Mouse (Mus musculus) intestine, embryonic 16.5 days (tissue): Measurements from ENCODE around the gene Unc13a. TPM values are rescaled to one million over a fixed set of nuclear protein-coding genes. Genes with fewer than 3 reads are reported as not detected.
A peak's percentile ranks its signal among the peaks of the same experiment; 100 is the strongest.

Experiments
- ATAC-seq: fragments of 200-750 bp; cut with Nextera tagmentation; 2 replicates; pipeline ENCODE4 v1.8.0; 2017; ENCODE audit warnings: moderate TSS enrichment, moderate library complexity
- H3K27ac ChIP-seq: fragments of 300-500 bp; sonication (generic); 2 replicates; pipeline ENCODE4 v1.5.1; 2014; ENCODE audit warnings: mild to moderate bottlenecking, low read length
- H3K27me3 ChIP-seq: fragments of 300-500 bp; sonication (generic); replicated peaks from 2 replicates; pipeline ENCODE4 v1.6.1; 2014; ENCODE audit warnings: low read length, control low read depth, mixed read lengths; ENCODE audit not compliant: control insufficient read depth, insufficient read depth
- H3K36me3 ChIP-seq: fragments of 300-500 bp; sonication (generic); 2 replicates; pipeline ENCODE4 v1.6.1; 2014; ENCODE audit warnings: low read length, control low read depth; ENCODE audit not compliant: control insufficient read depth, insufficient read depth
- H3K4me1 ChIP-seq: fragments of 300-500 bp; sonication (generic); 2 replicates; pipeline ENCODE4 v1.6.1; 2014; ENCODE audit warnings: low read length, control low read depth, mixed read lengths; ENCODE audit not compliant: control insufficient read depth, insufficient read depth
- H3K4me2 ChIP-seq: fragments of 300-500 bp; sonication (generic); 2 replicates; pipeline ENCODE4 v1.6.1; 2014; ENCODE audit warnings: low read depth, low read length, control low read depth
- H3K4me3 ChIP-seq: fragments of 300-500 bp; sonication (generic); 2 replicates; pipeline ENCODE4 v1.5.1; 2014; ENCODE audit warnings: mild to moderate bottlenecking, low read length
- H3K9ac ChIP-seq: fragments of 300-500 bp; sonication (generic); 2 replicates; pipeline ENCODE4 v1.6.1; 2014; ENCODE audit warnings: low read depth, low read length
- H3K9me3 ChIP-seq: fragments of 300-500 bp; sonication (generic); 2 replicates; pipeline ENCODE4 v1.6.1; 2016; ENCODE audit warnings: low read length, control low read depth; ENCODE audit not compliant: control insufficient read depth
- WGBS: fragments of 180-500 bp; shearing (Covaris S2); extraction: QIAGEN DNeasy Blood & Tissue Kit; methylation state at CpG from one replicate; pipeline ENCODE4 v1.1.7; 2014; 5-methylcytosine and 5-hydroxymethylcytosine counted together
- polyA plus RNA-seq: library from polyadenylated mRNA; unstranded; fragments of >200 nt; fragmentation: Nextera tagmentation; extraction: Ambion mirVana; gene quantifications from 2 replicates; pipeline ENCODE4 v1.2.1, GENCODE M21; 2015

The Unc13a gene
- polyA plus RNA-seq, 1 experiment from 2014 or later = 0.98 TPM

GRCm38 (mm10) chr8:71659751-71660150 lies 11.8 kb downstream of the Unc13a start:
- Histone ChIP-seq H3K36me3 (no peaks in the 10 kb centered on the region), H3K4me1 (peaks cover 9% of the 10 kb centered on the region), H3K27me3 (peaks cover 32% of the 10 kb centered on the region), H3K4me3 (no peak overlapping the region), H3K9me3 (no peaks in the 10 kb centered on the region), H3K27ac (no peak overlapping the region), H3K9ac (no peak overlapping the region), H3K4me2 (no peak overlapping the region)
- WGBS = 52% methylated on average over 1 of the region's 1 CpGs
- ATAC-seq = no peak

GRCm38 (mm10) chr8:71658515-71659049 lies 13.0 kb downstream of the Unc13a start:
- H3K4me1 ChIP-seq = peaks cover 12% of the 10 kb centered on the region
- no peak overlapping the region for H3K9ac ChIP-seq
- H3K4me3 ChIP-seq = no peak overlapping the region
- H3K27ac ChIP-seq = no peak overlapping the region
- WGBS = 24% methylated on average over 17 of the region's 17 CpGs
- peaks cover 39% of the 10 kb centered on the region for H3K27me3 ChIP-seq
- no peaks in the 10 kb centered on the region for H3K9me3 ChIP-seq
- H3K4me2 ChIP-seq = 0 out of 2 replicates have a peak overlapping the region, but pooled peaks have one; percentile 17
- ATAC-seq = peak; percentile 43
- H3K36me3 ChIP-seq = no peaks in the 10 kb centered on the region

DNA sequence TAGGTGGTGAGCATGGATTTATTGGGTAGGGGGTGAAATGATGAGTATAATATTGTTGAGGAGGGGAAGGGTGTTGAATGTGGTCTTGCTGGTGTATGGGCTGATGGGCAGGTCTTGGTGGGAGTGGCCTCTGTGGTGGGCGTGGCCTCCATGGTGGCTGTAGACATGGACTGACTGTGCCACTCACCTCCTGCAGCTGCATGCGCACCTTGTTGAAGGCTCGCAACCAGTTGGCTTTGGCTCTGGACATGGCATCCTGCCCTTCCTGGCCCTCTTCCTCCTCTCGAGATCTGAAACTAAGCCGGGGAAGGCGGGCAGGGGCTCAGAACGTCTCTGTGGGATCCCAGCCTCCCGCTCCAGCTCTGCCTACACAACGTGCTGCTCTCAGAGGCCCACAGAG lies 13.7 kb downstream of the Unc13a start:
- Histone ChIP-seq H3K9ac (no peak overlapping the region; the same call in 1 of the 2 replicates), H3K4me1 (peaks cover 12% of the 10 kb centered on the region), H3K4me2 (no peak overlapping the region), H3K27me3 (peaks cover 39% of the 10 kb centered on the region), H3K9me3 (no peaks in the 10 kb centered on the region), H3K36me3 (no peaks in the 10 kb centered on the region), H3K4me3 (no peak overlapping the region), H3K27ac (no peak overlapping the region)
- WGBS = 34% methylated on average over 9 of the region's 9 CpGs
- ATAC-seq = no peak

- no peak overlapping the region for H3K27ac ChIP-seq
- ATAC-seq = peak; percentile 76
- H3K4me3 ChIP-seq = peak overlapping the region; percentile 26; the same call in 1 of the 2 replicates
- H3K4me1 ChIP-seq = peaks cover 10% of the 10 kb centered on the region
- 1% methylated on average over 24 of the region's 24 CpGs for WGBS
- no peaks in the 10 kb centered on the region for H3K36me3 ChIP-seq
- H3K27me3 ChIP-seq = peaks cover 32% of the 10 kb centered on the region
- no peaks in the 10 kb centered on the region for H3K9me3 ChIP-seq
- H3K9ac ChIP-seq = no peak overlapping the region
- peak overlapping the region; percentile 49 for H3K4me2 ChIP-seq
Measured at GRCm38 (mm10) chr8:71654600-71654999, 17.0 kb downstream of the Unc13a start.

- Histone ChIP-seq H3K4me2 (no peak overlapping the region), H3K36me3 (no peaks in the 10 kb centered on the region), H3K9me3 (no peaks in the 10 kb centered on the region), H3K27ac (no peak overlapping the region), H3K4me3 (no peak overlapping the region), H3K9ac (no peak overlapping the region), H3K27me3 (no peaks in the 10 kb centered on the region), H3K4me1 (no peaks in the 10 kb centered on the region)
- no peak for ATAC-seq
- 82% methylated on average over 9 of the region's 9 CpGs for WGBS
Measured at GRCm38 (mm10) chr8:71645510-71645909, 26.0 kb downstream of the Unc13a start.

DNA sequence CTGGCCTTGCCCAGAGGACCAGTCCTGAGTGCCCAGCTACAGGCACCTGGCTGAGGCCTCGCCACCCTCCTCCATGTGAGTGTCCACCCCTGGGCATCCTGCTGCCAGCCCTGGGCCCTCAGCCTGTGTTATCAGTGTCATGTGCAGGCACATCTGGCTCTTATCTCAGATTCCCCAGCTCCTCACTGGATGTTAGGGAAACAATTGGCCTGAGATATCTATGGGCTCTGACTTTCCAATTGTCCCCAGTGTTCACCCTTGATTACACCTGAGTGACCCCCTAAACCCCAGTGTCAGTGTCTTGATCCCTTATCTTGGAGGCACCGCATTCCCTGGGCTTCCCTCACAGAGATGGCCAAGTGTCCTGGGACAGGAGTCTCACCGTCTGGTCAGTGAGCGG lies 32.2 kb downstream of the Unc13a start:
- no peak overlapping the region for H3K4me3 ChIP-seq
- H3K9me3 ChIP-seq = no peaks in the 10 kb centered on the region
- no peak overlapping the region for H3K9ac ChIP-seq
- peaks cover 5% of the 10 kb centered on the region; the same call in 1 of the 2 replicates for H3K4me1 ChIP-seq
- no peak overlapping the region for H3K4me2 ChIP-seq
- no peaks in the 10 kb centered on the region for H3K36me3 ChIP-seq
- ATAC-seq = no peak
- no peak overlapping the region for H3K27ac ChIP-seq
- 86% methylated on average over 4 of the region's 4 CpGs for WGBS
- peaks cover 5% of the 10 kb centered on the region; the same call in 1 of the 2 replicates for H3K27me3 ChIP-seq

GRCm38 (mm10) chr8:71638321-71638720 lies 33.2 kb downstream of the Unc13a start:
- H3K27me3 ChIP-seq = peaks cover 5% of the 10 kb centered on the region
- H3K4me3 ChIP-seq = no peak overlapping the region
- 72% methylated on average over 6 of the region's 6 CpGs for WGBS
- ATAC-seq = no peak
- H3K9ac ChIP-seq = no peak overlapping the region
- no peaks in the 10 kb centered on the region for H3K9me3 ChIP-seq
- H3K36me3 ChIP-seq = no peaks in the 10 kb centered on the region
- no peak overlapping the region for H3K27ac ChIP-seq
- H3K4me2 ChIP-seq = no peak overlapping the region
- H3K4me1 ChIP-seq = peaks cover 12% of the 10 kb centered on the region; the same call in 1 of the 2 replicates

DNA sequence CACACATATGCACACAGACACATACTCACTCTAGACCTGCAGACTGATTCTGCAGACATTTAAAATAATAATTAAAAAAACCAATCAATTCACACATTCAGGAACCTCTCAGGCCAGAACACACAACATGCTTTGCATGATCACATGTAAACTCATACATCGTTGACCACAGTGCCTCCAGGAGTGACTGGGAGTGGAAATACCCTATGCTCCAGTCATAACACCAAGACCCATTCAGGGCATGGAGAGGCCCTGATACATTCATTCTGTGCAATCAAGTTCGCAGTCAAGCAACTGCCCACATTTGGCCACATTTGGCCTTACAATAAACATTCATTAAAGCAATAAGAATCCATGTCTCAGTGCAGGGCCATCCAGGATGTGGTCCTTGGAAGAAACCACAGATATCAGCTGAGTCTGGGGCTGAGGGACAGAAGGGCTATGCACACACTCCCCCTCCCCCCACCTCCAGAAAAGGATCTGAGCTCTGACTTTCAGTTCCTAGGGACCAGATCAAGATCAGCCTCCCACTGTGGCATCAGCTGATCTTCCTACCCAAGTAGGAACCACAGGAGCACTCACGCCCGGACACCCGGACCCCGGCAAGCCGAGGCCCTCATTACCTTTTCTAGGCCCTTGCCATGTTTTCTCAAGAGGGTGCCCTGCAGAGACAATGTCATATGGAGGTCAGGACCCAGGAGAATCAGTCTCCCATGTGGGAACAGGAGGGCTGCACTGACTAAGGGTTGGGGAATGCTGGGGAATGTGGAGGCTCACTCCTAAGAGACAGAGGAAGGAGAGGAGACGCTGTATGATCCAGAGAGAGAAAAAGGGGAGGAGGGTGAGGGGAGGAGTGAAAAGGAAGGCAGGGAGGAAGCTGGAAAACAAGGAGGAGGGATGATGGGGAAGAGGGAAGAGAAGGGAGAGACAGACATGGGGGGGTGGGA lies 34.1 kb downstream of the Unc13a start:
- peaks cover 5% of the 10 kb centered on the region for H3K27me3 ChIP-seq
- no peak for ATAC-seq

GRCm38 (mm10) chr8:71633981-71634667 lies 37.4 kb downstream of the Unc13a start:
- 3% methylated on average over 26 of the region's 26 CpGs for WGBS
- peaks cover 5% of the 10 kb centered on the region; the same call in 1 of the 2 replicates for H3K9me3 ChIP-seq
- H3K9ac ChIP-seq = 0 out of 2 replicates have a peak overlapping the region, but pooled peaks have one; percentile 19
- H3K4me1 ChIP-seq = peaks cover 19% of the 10 kb centered on the region
- peak; percentile 62 for ATAC-seq
- peak overlapping the region; percentile 47 for H3K4me2 ChIP-seq
- no peak overlapping the region for H3K27ac ChIP-seq
- H3K36me3 ChIP-seq = no peaks in the 10 kb centered on the region
- peak overlapping the region; percentile 11 for H3K4me3 ChIP-seq
- peaks cover 11% of the 10 kb centered on the region for H3K27me3 ChIP-seq

More for the DNA sequence above, 34.1 kb downstream of the Unc13a start:
- Histone ChIP-seq H3K9me3 (peaks cover 5% of the 10 kb centered on the region; the same call in 1 of the 2 replicates), H3K36me3 (no peaks in the 10 kb centered on the region), H3K4me2 (no peak overlapping the region), H3K4me3 (no peak overlapping the region), H3K9ac (no peak overlapping the region), H3K27ac (no peak overlapping the region), H3K4me1 (peaks cover 12% of the 10 kb centered on the region; the same call in 1 of the 2 replicates)
- WGBS = 69% methylated on average over 8 of the region's 8 CpGs
